Mouse (Mus musculus) kidney, embryonic 16.5 days (tissue): ENCODE measurements at regions not wholly inside any gene's neighbourhood (a gene's known extent, or its start where the extent isn't known, plus 50 kb on each side); places are given as distances from the start of the nearest gene placed in this dataset.

Experiments used
- ATAC-seq: fragments of 200-750 bp; cut with Nextera tagmentation; 2 replicates; pipeline ENCODE4 v1.8.0; 2017; ENCODE audit warnings: moderate TSS enrichment; ENCODE audit not compliant: low FRiP score, low TSS enrichment
- H3K27ac ChIP-seq: fragments of 300-500 bp; sonication (generic); 2 replicates; pipeline ENCODE4 v1.5.1; 2014; ENCODE audit warnings: low read length
- H3K27me3 ChIP-seq: fragments of 300-500 bp; sonication (generic); 2 replicates; pipeline ENCODE4 v1.6.1; 2014; ENCODE audit warnings: low read length, control low read depth, mixed read lengths; ENCODE audit not compliant: insufficient read depth
- H3K36me3 ChIP-seq: fragments of 300-500 bp; sonication (generic); 2 replicates; pipeline ENCODE4 v1.6.1; 2014; ENCODE audit warnings: low read length, control low read depth, mixed read lengths; ENCODE audit not compliant: insufficient read depth
- H3K4me1 ChIP-seq: fragments of 300-500 bp; sonication (generic); 2 replicates; pipeline ENCODE4 v1.6.1; 2014; ENCODE audit warnings: low read length, control low read depth, mixed read lengths; ENCODE audit not compliant: insufficient read depth
- H3K4me2 ChIP-seq: fragments of 300-500 bp; sonication (generic); replicated peaks from 2 replicates; pipeline ENCODE4 v1.6.1; 2014; ENCODE audit warnings: low read depth, low read length
- H3K4me3 ChIP-seq: fragments of 300-500 bp; sonication (generic); 2 replicates; pipeline ENCODE4 v1.5.1; 2014; ENCODE audit warnings: mild to moderate bottlenecking, low read length
- H3K9ac ChIP-seq: fragments of 300-500 bp; sonication (generic); replicated peaks from 2 replicates; pipeline ENCODE4 v1.6.1; 2014; ENCODE audit warnings: low read length
- H3K9me3 ChIP-seq: fragments of 300-500 bp; sonication (generic); 2 replicates; pipeline ENCODE4 v1.6.1; 2016; ENCODE audit warnings: low read length, control low read depth
- WGBS: fragments of 180-500 bp; shearing (Covaris S2); extraction: QIAGEN DNeasy Blood & Tissue Kit; methylation state at CpG from one replicate; pipeline ENCODE4 v1.1.7; 2014; 5-methylcytosine and 5-hydroxymethylcytosine counted together

GRCm38 (mm10) chr10:99556353-99557036 is 203.0 kb downstream of the Csl start:
- ATAC-seq, result peak; percentile 66
- Histone ChIP-seq H3K4me1 (peaks cover 12% of the 10 kb centered on the region), H3K36me3 (no peaks in the 10 kb centered on the region), H3K27ac (peak overlapping the region; percentile 5), H3K9me3 (no peaks in the 10 kb centered on the region), H3K4me3 (no peak overlapping the region), H3K27me3 (no peaks in the 10 kb centered on the region), H3K9ac (no peak overlapping the region), H3K4me2 (peak overlapping the region; percentile 26)
- WGBS, result 13% methylated on average over 11 of the region's 11 CpGs

DNA sequence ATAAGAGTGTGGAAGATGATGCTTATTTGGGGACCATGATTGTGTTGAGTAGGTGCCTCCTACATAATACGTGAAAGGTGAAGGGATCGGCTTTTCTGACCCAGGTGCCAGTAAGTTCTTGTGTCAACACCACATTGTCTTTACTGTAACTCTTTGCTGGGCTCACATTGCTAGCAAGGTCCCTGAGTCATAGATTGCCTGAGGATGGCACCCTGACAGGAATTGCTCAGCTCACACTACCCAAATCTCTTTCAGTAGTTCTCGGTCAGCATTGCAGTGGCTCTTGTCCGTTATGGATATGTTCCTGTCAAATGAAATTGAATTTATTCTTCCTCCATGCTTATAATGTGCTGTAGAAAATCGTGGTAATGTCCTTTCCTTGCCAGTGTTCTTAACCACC is 200.8 kb downstream of the Csl start:
- Histone ChIP-seq H3K4me2 (no peak overlapping the region), H3K4me3 (no peak overlapping the region), H3K9ac (no peak overlapping the region), H3K27me3 (no peaks in the 10 kb centered on the region), H3K27ac (no peak overlapping the region), H3K36me3 (no peaks in the 10 kb centered on the region), H3K4me1 (peaks cover 10% of the 10 kb centered on the region), H3K9me3 (no peaks in the 10 kb centered on the region)
- no peak for ATAC-seq
- WGBS, result 84% methylated on average over 5 of the region's 5 CpGs

DNA sequence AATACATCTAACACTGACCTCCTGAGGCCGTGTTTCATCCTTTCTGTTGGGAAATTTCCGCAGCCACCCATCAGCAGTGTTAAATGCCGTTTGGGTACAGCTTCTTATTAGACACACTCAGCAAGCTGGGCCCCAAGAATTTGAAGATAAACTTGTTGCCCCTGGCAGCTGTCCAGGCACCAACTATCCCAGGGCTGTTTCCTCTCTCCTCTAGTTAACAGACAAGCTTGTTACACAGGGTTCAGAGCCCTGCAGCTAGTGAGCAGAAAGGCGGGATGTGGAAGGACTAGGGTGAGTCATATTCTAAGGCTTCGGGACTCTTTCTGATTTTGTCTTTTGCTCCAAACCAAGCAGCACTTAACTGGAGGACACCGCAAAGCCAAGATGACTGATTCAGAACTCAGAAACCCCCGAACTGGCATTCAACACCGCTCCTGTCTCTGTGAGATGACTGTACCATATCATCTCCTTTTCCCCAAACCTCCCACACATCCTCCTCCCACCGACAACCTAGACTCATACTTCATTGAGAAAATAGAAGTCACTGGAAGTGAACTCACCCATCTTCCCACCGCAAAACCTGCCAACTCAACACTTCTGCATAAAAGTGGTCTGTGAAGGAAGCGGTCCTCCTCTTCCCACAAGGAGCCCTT is 198.2 kb downstream of the Csl start:
- Histone ChIP-seq H3K27ac (no peak overlapping the region), H3K36me3 (no peaks in the 10 kb centered on the region), H3K9me3 (no peaks in the 10 kb centered on the region), H3K9ac (no peak overlapping the region), H3K4me3 (no peak overlapping the region), H3K27me3 (no peaks in the 10 kb centered on the region), H3K4me1 (peaks cover 8% of the 10 kb centered on the region), H3K4me2 (no peak overlapping the region)
- no peak for ATAC-seq
- 68% methylated on average over 11 of the region's 11 CpGs for WGBS

- Histone ChIP-seq H3K36me3 (no peaks in the 10 kb centered on the region), H3K4me1 (no peaks in the 10 kb centered on the region; the same call in 1 of the 2 replicates), H3K27ac (no peak overlapping the region), H3K4me3 (no peak overlapping the region), H3K9ac (no peak overlapping the region), H3K4me2 (no peak overlapping the region), H3K9me3 (no peaks in the 10 kb centered on the region), H3K27me3 (no peaks in the 10 kb centered on the region)
- ATAC-seq, result no peak
- 91% methylated on average over 4 of the region's 4 CpGs for WGBS
These were observed 194.9 kb downstream of the Csl start for GRCm38 (mm10) chr10:99564605-99565004.

- no peaks in the 10 kb centered on the region for H3K36me3 ChIP-seq
- no peak for ATAC-seq
- H3K27ac ChIP-seq, result no peak overlapping the region
- H3K27me3 ChIP-seq, result no peaks in the 10 kb centered on the region
- H3K4me1 ChIP-seq, result 0 out of 2 replicates have a peak, but pooled peaks cover 4% of the 10 kb centered on the region
- no peaks in the 10 kb centered on the region for H3K9me3 ChIP-seq
- no peak overlapping the region for H3K4me2 ChIP-seq
- 75% methylated on average over 5 of the region's 5 CpGs for WGBS
- H3K4me3 ChIP-seq, result no peak overlapping the region
- no peak overlapping the region for H3K9ac ChIP-seq
These were observed 191.0 kb downstream of the Csl start for GRCm38 (mm10) chr10:99568424-99568823.

DNA sequence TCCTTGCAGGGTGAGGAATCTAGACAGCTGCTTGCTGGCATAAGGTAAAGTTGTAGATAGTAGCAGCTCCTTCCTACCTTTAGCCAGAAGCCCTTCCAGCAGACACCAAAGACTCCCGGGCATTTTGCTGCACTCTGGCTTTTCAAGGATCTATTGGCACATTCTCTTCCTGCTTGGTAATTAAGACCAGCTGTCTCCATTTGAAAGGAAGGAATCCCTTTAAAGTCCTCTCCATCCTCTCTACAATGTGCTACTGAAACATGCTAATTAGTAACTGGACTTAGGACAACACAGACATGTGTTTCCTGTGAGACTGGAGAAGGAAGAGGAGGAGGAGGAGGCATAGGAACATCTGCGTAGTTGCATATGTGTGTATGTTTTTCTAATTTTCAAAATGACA is 189.3 kb downstream of the Csl start:
- no peaks in the 10 kb centered on the region for H3K27me3 ChIP-seq
- no peak overlapping the region for H3K9ac ChIP-seq
- no peak overlapping the region for H3K27ac ChIP-seq
- no peak overlapping the region for H3K4me2 ChIP-seq
- H3K4me3 ChIP-seq, result no peak overlapping the region
- H3K4me1 ChIP-seq, result 0 out of 2 replicates have a peak, but pooled peaks cover 4% of the 10 kb centered on the region
- no peak for ATAC-seq
- no peaks in the 10 kb centered on the region for H3K36me3 ChIP-seq
- no peaks in the 10 kb centered on the region for H3K9me3 ChIP-seq
- 25% methylated on average over 2 of the region's 2 CpGs for WGBS

GRCm38 (mm10) chr10:99573997-99574396 is 185.5 kb downstream of the Csl start:
- no peaks in the 10 kb centered on the region for H3K36me3 ChIP-seq
- 71% methylated on average over 14 of the region's 14 CpGs for WGBS
- ATAC-seq, result no peak

DNA sequence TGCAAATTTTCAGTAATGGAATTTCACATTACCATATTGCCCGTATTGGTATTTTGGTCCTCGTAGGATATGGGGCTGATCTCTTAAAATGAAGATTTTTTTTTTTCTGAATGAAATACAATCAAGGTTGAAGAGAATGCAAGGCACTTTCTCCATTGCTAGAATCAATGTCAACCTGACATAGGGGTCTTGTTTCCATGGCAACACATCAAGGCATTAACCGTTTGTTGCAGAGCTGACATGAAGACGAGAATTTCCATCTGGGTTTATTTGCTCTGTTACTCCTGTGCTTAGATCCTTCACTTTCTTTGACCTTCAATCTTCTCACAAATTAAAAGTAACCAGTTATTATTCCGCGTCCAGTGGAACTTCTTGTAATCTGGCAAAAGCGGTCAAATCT is 184.2 kb downstream of the Csl start:
- 73% methylated on average over 7 of the region's 7 CpGs for WGBS
- Histone ChIP-seq H3K27me3 (no peaks in the 10 kb centered on the region), H3K9ac (no peak overlapping the region), H3K36me3 (no peaks in the 10 kb centered on the region), H3K4me2 (no peak overlapping the region), H3K4me3 (no peak overlapping the region), H3K27ac (no peak overlapping the region), H3K4me1 (0 out of 2 replicates have a peak, but pooled peaks cover under 1% of the 10 kb centered on the region), H3K9me3 (no peaks in the 10 kb centered on the region)
- ATAC-seq, result no peak

More at GRCm38 (mm10) chr10:99573997-99574396, 185.5 kb downstream of the Csl start:
- H3K4me1 ChIP-seq, result 0 out of 2 replicates have a peak, but pooled peaks cover 4% of the 10 kb centered on the region
- H3K27ac ChIP-seq, result no peak overlapping the region
- no peaks in the 10 kb centered on the region for H3K9me3 ChIP-seq
- no peaks in the 10 kb centered on the region for H3K27me3 ChIP-seq
- no peak overlapping the region for H3K9ac ChIP-seq
- H3K4me3 ChIP-seq, result no peak overlapping the region
- H3K4me2 ChIP-seq, result no peak overlapping the region

- no peak overlapping the region for H3K27ac ChIP-seq
- H3K4me3 ChIP-seq, result no peak overlapping the region
- no peak overlapping the region for H3K9ac ChIP-seq
- H3K36me3 ChIP-seq, result no peaks in the 10 kb centered on the region
- no peak for ATAC-seq
- H3K4me1 ChIP-seq, result no peaks in the 10 kb centered on the region
- H3K9me3 ChIP-seq, result no peaks in the 10 kb centered on the region
- no peak overlapping the region for H3K4me2 ChIP-seq
- no peaks in the 10 kb centered on the region for H3K27me3 ChIP-seq
- WGBS, result 71% methylated on average over 5 of the region's 5 CpGs
These were observed 183.2 kb downstream of the Csl start for GRCm38 (mm10) chr10:99576301-99576700.

- Histone ChIP-seq H3K4me2 (0 out of 2 replicates have a peak overlapping the region, but pooled peaks have one; percentile 15), H3K9me3 (no peaks in the 10 kb centered on the region), H3K4me3 (no peak overlapping the region), H3K36me3 (no peaks in the 10 kb centered on the region), H3K9ac (no peak overlapping the region), H3K27me3 (no peaks in the 10 kb centered on the region), H3K4me1 (no peaks in the 10 kb centered on the region), H3K27ac (no peak overlapping the region)
- ATAC-seq, result peak; percentile 49; the same call in 1 of the 2 replicates
- WGBS, result 17% methylated on average over 12 of the region's 12 CpGs
These were observed 182.3 kb downstream of the Csl start for GRCm38 (mm10) chr10:99577041-99577681.
